Mouse (Mus musculus) limb, embryonic 15.5 days (tissue): ENCODE measurements at regions not wholly inside any gene's neighbourhood (a gene's known extent, or its start where the extent isn't known, plus 50 kb on each side); places are given as distances from the start of the nearest gene placed in this dataset.

Experiments used
- ATAC-seq: fragments of 200-750 bp; cut with Nextera tagmentation; 2 replicates; pipeline ENCODE4 v1.8.0; 2017; ENCODE audit warnings: low read depth, moderate TSS enrichment; ENCODE audit not compliant: insufficient number of reproducible peaks, low FRiP score, low TSS enrichment
- H3K27ac ChIP-seq: fragments of 300-500 bp; sonication (generic); 2 replicates; pipeline ENCODE4 v1.5.1; 2015; ENCODE audit warnings: moderate library complexity, mild to moderate bottlenecking, inconsistent platforms
- H3K27me3 ChIP-seq: fragments of 300-500 bp; sonication (generic); 2 replicates; pipeline ENCODE4 v1.6.1; 2015; ENCODE audit warnings: inconsistent platforms
- H3K36me3 ChIP-seq: fragments of 300-500 bp; sonication (generic); 2 replicates; pipeline ENCODE4 v1.6.1; 2015; ENCODE audit warnings: inconsistent platforms
- H3K4me1 ChIP-seq: fragments of 300-500 bp; sonication (generic); 2 replicates; pipeline ENCODE4 v1.6.1; 2015; ENCODE audit warnings: inconsistent platforms
- H3K4me2 ChIP-seq: fragments of 300-500 bp; sonication (generic); 2 replicates; pipeline ENCODE4 v1.6.1; 2015; ENCODE audit warnings: mild to moderate bottlenecking, inconsistent platforms
- H3K4me3 ChIP-seq: fragments of 300-500 bp; sonication (generic); 2 replicates; pipeline ENCODE4 v1.5.1; 2015; ENCODE audit warnings: mild to moderate bottlenecking, inconsistent platforms
- H3K9ac ChIP-seq: fragments of 300-500 bp; sonication (generic); 2 replicates; pipeline ENCODE4 v1.6.1; 2015; ENCODE audit warnings: inconsistent platforms
- H3K9me3 ChIP-seq: fragments of 300-500 bp; sonication (generic); 2 replicates; pipeline ENCODE4 v1.6.1; 2016; ENCODE audit warnings: inconsistent platforms
- WGBS: fragments of 180-500 bp; shearing (Covaris S2); methylation state at CpG from one replicate; pipeline ENCODE4 v1.1.7; 2015; 5-methylcytosine and 5-hydroxymethylcytosine counted together

DNA sequence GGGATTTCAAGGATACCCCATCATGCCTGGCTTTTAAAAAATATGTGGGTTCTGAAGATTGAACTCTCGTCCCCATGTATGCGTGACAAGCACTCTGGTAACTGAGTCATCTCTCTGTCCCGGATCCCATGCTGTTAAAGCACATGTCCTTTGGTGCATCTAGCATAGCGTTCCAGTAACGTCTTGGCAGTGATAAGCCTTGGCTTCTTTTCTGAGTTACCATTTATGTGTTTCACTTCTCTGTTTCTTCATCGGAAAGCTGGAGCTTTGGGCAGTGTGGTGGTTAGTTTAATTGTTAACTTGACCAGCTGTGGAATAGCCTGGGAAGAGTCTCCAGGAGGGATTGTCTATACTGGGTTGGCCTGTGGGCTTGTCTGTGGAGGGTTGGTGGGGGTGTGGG, 115.7 kb upstream of the Cxcr4 start:
- no peak overlapping the region for H3K4me2 ChIP-seq
- no peak overlapping the region for H3K4me3 ChIP-seq
- no peaks in the 10 kb centered on the region for H3K4me1 ChIP-seq
- H3K27ac ChIP-seq, result no peak overlapping the region
- 93% methylated on average over 6 of the region's 6 CpGs for WGBS
- ATAC-seq, result no peak
- H3K27me3 ChIP-seq, result no peaks in the 10 kb centered on the region
- H3K36me3 ChIP-seq, result no peaks in the 10 kb centered on the region
- H3K9me3 ChIP-seq, result no peaks in the 10 kb centered on the region
- H3K9ac ChIP-seq, result no peak overlapping the region

DNA sequence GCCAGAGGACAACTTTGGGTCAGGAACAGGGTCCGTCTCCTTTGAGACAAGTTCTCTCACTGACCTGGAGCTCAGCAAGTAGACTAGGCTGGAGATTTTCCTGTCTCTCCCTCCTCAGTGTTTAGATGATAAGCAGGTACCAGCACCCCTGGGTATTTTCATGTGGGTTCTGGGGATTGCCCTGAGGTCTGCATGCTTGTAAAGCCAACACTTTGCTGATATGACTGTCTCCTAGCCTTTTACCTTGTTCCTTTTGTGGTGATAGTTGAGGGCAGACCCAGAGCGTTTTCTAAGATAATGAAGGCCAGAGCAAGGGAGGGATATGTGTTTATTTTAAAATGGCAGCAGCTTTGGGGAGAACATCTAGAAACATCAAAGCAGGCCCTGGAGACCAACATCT, 114.1 kb upstream of the Cxcr4 start:
- no peak overlapping the region for H3K9ac ChIP-seq
- H3K4me2 ChIP-seq, result no peak overlapping the region
- ATAC-seq, result no peak
- H3K9me3 ChIP-seq, result no peaks in the 10 kb centered on the region
- no peaks in the 10 kb centered on the region for H3K36me3 ChIP-seq
- no peaks in the 10 kb centered on the region for H3K4me1 ChIP-seq
- H3K4me3 ChIP-seq, result no peak overlapping the region
- WGBS, result 77% methylated on average over 2 of the region's 2 CpGs
- H3K27ac ChIP-seq, result no peak overlapping the region
- no peaks in the 10 kb centered on the region for H3K27me3 ChIP-seq

DNA sequence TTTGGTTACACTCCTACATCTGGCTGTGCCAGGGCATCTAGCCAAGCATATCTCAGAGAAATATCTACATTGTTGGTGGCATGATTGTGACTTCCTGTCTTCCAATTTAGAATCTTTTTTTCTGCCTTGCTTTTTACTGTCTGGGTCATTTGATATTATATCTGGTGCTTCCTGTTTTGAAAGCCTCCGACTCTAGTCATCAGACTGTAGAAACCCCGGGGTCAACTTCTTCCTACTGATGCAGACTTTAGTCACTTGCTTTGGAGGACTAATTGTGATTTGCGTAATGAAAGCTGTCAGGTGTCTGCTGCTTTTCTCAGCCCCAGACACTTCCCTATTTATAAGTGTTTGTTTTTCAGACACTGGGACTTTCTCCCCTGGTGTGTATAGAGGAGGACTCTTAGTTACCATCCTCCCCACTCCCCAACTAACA, 113.0 kb upstream of the Cxcr4 start:
- WGBS, result 56% methylated on average over 3 of the region's 3 CpGs
- no peaks in the 10 kb centered on the region for H3K36me3 ChIP-seq

DNA sequence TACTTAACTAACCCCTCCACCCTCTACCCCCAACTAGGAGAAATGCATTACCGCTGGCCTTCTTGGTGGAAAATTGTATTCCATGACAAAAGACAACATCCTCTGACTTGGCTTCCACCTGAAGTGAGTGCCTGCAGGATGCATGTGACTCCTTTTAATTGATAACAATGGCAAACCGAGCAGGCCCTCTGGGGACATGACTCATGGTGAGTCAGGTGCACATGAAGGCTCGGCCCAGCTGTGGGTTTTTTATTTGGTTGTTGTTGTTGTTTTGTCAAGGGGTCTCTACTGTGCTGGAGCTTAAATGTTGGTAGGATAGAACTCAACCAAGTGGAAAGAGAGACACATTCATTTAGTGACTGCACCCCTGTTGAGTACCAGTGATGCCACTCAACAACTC, 109.2 kb upstream of the Cxcr4 start:
- no peak overlapping the region for H3K4me2 ChIP-seq
- no peaks in the 10 kb centered on the region for H3K9me3 ChIP-seq
- no peaks in the 10 kb centered on the region for H3K36me3 ChIP-seq
- no peak overlapping the region for H3K27ac ChIP-seq
- no peak for ATAC-seq
- no peaks in the 10 kb centered on the region for H3K27me3 ChIP-seq
- no peaks in the 10 kb centered on the region for H3K4me1 ChIP-seq
- H3K9ac ChIP-seq, result no peak overlapping the region
- H3K4me3 ChIP-seq, result no peak overlapping the region
- 71% methylated on average over 3 of the region's 3 CpGs for WGBS

More for the DNA sequence above, 113.0 kb upstream of the Cxcr4 start:
- Histone ChIP-seq H3K27me3 (no peaks in the 10 kb centered on the region), H3K9ac (no peak overlapping the region), H3K9me3 (no peaks in the 10 kb centered on the region), H3K4me3 (no peak overlapping the region), H3K4me2 (no peak overlapping the region), H3K27ac (no peak overlapping the region), H3K4me1 (no peaks in the 10 kb centered on the region)
- no peak for ATAC-seq

DNA sequence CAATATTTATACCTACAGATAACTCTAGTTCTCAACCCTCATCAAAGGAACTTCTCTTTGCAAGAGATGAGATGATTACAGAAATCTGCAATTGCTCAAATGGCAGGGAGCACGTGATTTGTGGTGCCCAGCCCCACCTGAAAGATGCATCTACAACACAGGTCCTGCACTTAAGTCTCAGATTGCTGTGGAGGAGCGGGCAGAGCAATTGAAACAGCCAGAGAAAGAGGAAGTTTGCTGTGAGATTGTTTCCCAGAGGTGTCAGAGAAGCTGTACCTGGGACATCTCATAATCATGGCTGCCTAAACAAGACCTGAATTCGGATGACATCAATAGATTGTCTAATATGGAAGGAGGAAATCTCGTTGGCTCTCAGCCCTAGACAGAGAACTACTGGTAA, 105.9 kb upstream of the Cxcr4 start:
- H3K9me3 ChIP-seq, result no peaks in the 10 kb centered on the region
- H3K4me2 ChIP-seq, result no peak overlapping the region
- H3K4me1 ChIP-seq, result no peaks in the 10 kb centered on the region
- no peak for ATAC-seq
- no peak overlapping the region for H3K9ac ChIP-seq
- H3K27ac ChIP-seq, result no peak overlapping the region
- no peak overlapping the region for H3K4me3 ChIP-seq
- 86% methylated on average over 4 of the region's 4 CpGs for WGBS
- H3K27me3 ChIP-seq, result no peaks in the 10 kb centered on the region
- no peaks in the 10 kb centered on the region for H3K36me3 ChIP-seq

DNA sequence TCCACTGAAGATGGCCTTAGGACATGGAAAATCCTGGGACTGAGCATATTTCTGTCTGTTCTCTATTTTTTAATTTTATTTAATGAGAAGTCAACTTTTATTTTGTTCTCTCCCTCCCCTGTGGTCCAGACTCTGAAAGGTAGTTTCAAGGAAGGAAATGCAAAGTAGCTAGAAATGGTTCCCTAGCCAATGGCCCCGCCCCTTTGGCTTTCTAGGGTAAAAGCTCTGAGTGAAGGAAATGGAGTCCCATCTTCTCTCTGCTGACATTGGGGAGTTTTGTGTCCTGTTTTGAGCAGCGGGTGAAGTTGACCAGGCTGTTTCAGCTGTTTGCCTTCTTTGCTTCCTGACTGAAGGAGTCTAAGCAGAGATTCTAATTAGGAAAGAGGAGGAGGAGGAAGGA, 103.8 kb upstream of the Cxcr4 start:
- no peak overlapping the region for H3K4me3 ChIP-seq
- ATAC-seq, result no peak

DNA sequence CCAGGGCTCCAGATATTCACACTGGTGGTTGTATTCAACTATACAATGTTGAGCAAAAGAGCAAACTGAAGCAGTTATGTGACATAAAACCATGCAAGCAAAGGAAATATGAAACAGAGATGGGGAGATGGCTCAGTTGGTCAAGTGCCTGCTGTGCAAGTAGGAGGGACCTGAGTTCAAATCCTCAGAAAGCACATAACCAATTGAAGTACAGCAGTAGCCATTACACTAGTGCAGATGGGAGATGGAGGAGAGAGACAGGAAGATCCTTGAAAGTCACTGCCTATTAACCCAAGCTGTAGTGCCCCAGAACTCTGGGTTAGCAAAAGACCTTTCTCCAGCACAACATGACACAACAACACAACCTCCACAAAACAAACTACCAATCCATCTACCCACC, 100.7 kb upstream of the Cxcr4 start:
- no peaks in the 10 kb centered on the region for H3K4me1 ChIP-seq
- no peak overlapping the region for H3K4me2 ChIP-seq
- ATAC-seq, result no peak
- no peak overlapping the region for H3K9ac ChIP-seq
- H3K9me3 ChIP-seq, result no peaks in the 10 kb centered on the region
- no peak overlapping the region for H3K27ac ChIP-seq
- H3K4me3 ChIP-seq, result no peak overlapping the region
- H3K27me3 ChIP-seq, result no peaks in the 10 kb centered on the region
- no peaks in the 10 kb centered on the region for H3K36me3 ChIP-seq

More for the DNA sequence above, 103.8 kb upstream of the Cxcr4 start:
- no peaks in the 10 kb centered on the region for H3K36me3 ChIP-seq
- no peaks in the 10 kb centered on the region for H3K4me1 ChIP-seq
- H3K4me2 ChIP-seq, result no peak overlapping the region
- WGBS, result 76% methylated on average over 2 of the region's 2 CpGs
- H3K9ac ChIP-seq, result no peak overlapping the region
- no peaks in the 10 kb centered on the region for H3K9me3 ChIP-seq
- no peak overlapping the region for H3K27ac ChIP-seq
- H3K27me3 ChIP-seq, result no peaks in the 10 kb centered on the region

DNA sequence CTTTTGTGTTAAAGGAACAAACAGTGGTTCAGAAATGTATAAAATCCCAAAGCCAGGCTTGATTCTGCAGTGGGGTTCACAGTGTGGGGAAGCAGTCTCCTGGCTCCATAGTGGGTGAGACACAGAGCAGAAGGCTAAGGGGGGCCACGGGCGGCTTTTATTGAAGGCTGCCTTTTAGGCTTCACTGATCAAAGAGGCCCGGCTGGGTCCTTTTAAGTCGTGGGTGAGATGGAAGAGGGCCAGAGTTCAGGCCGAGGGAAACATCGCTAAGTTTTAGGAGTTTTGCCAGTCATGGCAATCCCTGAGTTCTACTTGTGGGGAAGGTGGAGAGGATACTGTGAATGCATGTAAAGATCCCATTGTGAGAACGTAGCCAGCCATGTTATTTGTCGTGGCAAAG, 100.2 kb upstream of the Cxcr4 start:
- Histone ChIP-seq H3K4me1 (no peaks in the 10 kb centered on the region), H3K9me3 (no peaks in the 10 kb centered on the region), H3K9ac (no peak overlapping the region), H3K4me3 (no peak overlapping the region), H3K27me3 (no peaks in the 10 kb centered on the region), H3K4me2 (no peak overlapping the region), H3K36me3 (no peaks in the 10 kb centered on the region), H3K27ac (no peak overlapping the region)
- no peak for ATAC-seq
- whole genome bisulfite sequencing, result 26% methylated on average over 8 of the region's 8 CpGs

DNA sequence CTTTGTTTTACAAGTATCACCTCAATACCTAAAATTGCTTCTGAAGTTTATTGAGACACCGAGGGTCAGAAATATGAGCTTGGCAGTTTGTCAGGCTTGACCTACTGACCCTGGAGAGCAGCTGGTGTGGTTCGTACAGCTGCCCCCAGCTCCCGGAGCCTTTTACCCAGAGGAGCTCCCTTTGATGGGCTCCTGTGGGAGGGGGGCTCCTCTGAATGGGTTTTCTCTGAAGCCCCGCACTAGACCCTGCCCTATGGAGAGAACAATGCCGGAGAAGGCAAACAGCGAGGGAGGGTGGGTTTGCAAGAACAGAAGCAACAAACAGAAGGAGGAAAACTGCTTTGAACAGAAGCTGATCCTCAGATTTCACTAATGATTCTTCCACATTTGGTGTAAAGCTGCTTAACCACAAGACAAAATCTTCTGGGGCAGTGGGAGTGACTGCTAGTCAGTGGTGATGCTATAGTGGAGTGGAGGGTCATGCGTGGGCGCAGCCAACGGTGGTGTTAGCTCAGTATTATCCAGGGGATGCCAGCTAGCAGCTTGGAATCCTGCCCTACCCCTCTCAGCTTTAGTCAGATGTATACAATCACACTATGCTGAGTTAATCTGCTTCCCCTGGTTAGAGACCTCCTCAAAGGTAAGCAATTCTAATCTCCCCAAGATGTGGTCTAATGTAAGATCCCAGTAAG, 95.3 kb upstream of the Cxcr4 start:
- Histone ChIP-seq H3K9ac (no peak overlapping the region), H3K4me3 (no peak overlapping the region)

DNA sequence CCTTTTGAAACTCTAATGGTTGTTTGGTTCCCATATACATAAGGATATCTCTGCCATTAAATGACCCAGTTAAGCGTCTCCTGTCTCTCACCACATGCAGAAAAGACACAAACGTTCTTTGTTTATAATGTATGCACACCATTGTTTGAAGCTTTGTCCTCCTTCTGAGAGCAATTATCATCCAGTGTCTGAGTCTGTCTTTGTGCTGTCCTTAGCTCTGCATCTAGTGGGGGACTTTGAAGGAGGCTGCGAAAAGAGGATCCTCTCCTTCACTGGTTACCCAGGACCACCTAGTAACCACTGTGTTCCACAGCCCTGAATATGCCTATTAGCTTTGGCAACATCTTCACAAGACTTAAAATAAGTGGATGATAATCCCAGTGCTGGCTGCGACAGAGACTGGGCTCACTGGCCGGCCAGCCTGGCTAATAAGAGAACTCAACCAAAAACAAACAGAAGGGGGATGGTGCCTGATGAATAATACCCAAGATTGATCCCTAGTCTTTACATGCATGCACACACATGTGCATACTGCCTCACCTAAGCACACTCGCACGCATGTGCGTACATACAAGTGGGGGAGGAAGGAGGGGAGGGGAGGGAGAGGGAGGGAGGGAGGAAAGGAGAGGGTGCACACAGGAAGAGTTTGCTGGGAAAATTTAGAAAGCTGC, 93.5 kb upstream of the Cxcr4 start:
- H3K9me3 ChIP-seq, result no peaks in the 10 kb centered on the region
- no peak overlapping the region for H3K4me3 ChIP-seq
- no peak for ATAC-seq
- WGBS, result 68% methylated on average over 8 of the region's 8 CpGs
- no peak overlapping the region for H3K27ac ChIP-seq
- no peak overlapping the region for H3K4me2 ChIP-seq
- no peaks in the 10 kb centered on the region for H3K36me3 ChIP-seq
- no peak overlapping the region for H3K9ac ChIP-seq
- H3K4me1 ChIP-seq, result no peaks in the 10 kb centered on the region
- H3K27me3 ChIP-seq, result no peaks in the 10 kb centered on the region

More for the DNA sequence above, 95.3 kb upstream of the Cxcr4 start:
- no peak for ATAC-seq
- Histone ChIP-seq H3K36me3 (no peaks in the 10 kb centered on the region), H3K27ac (no peak overlapping the region), H3K4me2 (no peak overlapping the region), H3K27me3 (no peaks in the 10 kb centered on the region), H3K4me1 (no peaks in the 10 kb centered on the region), H3K9me3 (no peaks in the 10 kb centered on the region)
- 30% methylated on average over 9 of the region's 9 CpGs for WGBS

DNA sequence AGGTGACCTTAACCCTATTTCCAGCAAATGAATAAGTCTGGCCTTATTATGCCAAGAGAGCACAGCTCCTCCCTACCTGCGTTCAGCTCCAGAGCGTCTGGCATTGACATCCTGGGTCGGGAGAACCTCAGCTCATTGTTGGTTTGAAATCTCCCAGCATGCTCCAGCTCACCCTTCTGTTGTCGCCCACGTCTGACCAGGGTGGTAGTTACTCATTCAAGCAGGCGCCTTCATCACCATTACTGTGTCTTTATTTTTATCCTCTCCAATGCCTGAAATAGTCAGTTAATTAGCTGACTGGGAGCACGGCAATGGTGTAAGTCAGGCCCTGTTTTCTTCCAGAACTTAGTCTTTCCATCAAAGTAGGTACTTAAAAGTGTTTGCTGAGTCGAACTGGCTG, 90.8 kb upstream of the Cxcr4 start:
- H3K4me1 ChIP-seq, result 0 out of 2 replicates have a peak, but pooled peaks cover 4% of the 10 kb centered on the region
- no peak for ATAC-seq
- no peak overlapping the region for H3K4me2 ChIP-seq
- H3K27me3 ChIP-seq, result no peaks in the 10 kb centered on the region
- no peak overlapping the region for H3K4me3 ChIP-seq
- H3K27ac ChIP-seq, result no peak overlapping the region
- no peaks in the 10 kb centered on the region for H3K36me3 ChIP-seq
- whole genome bisulfite sequencing, result 81% methylated on average over 8 of the region's 8 CpGs
- no peak overlapping the region for H3K9ac ChIP-seq
- H3K9me3 ChIP-seq, result no peaks in the 10 kb centered on the region

DNA sequence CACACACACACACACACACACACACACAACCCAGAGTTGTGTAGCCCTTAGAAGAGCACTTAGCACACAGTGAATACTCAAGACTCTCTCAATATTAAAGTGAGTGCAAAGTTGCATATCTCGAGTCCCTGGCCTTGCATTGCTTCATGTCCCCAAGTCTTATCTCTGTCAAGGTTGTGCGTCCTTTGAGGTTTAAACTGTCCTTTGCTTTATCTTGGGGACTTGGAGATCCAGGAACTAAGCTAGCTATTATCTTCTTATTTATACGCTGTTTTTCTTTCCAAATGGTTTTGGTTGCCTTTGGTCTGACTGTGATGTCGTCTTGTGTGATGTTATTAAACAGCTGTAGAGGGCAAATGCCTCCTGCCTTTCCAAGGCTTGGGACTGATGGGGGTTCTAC, 89.2 kb upstream of the Cxcr4 start:
- no peak overlapping the region for H3K9ac ChIP-seq
- no peak for ATAC-seq
- no peaks in the 10 kb centered on the region for H3K36me3 ChIP-seq
- no peaks in the 10 kb centered on the region for H3K27me3 ChIP-seq
- 0 out of 2 replicates have a peak, but pooled peaks cover 4% of the 10 kb centered on the region for H3K4me1 ChIP-seq
- no peak overlapping the region for H3K4me2 ChIP-seq
- no peak overlapping the region for H3K27ac ChIP-seq
- 77% methylated on average over 4 of the region's 4 CpGs for WGBS
- no peak overlapping the region for H3K4me3 ChIP-seq
- no peaks in the 10 kb centered on the region for H3K9me3 ChIP-seq
